Mouse (Mus musculus) liver, embryonic 18 days (tissue): ENCODE data around the gene Galnt16. TPM values are rescaled to one million over a fixed set of nuclear protein-coding genes. Genes with fewer than 3 reads are reported as not detected.

Experiments used
- polyA plus RNA-seq: library from polyadenylated mRNA; depleted of rRNA; stranded (reverse); fragments of >200 nt; gene quantifications from 2 replicates; pipeline ENCODE4 v1.2.3, GENCODE M21; 2012; rRNA removed

Gene Galnt16
- 0.13 and 0.17 TPM in 2 replicates for polyA plus RNA-seq

GRCm38 (mm10) chr12:80517977-80518376, at the start of gene Galnt16:
Gene Galnt16 (plus strand): TSS chr12:80518277.

GRCm38 (mm10) chr12:80643693-80644505, 125.8 kb downstream of the Galnt16 start, which contains the start of the genes Slc39a9 and Erh:
Gene Slc39a9 (plus strand): TSS chr12:80643883.
Gene Erh (minus strand): TSS chr12:80644341.

Other genes starting within 250 kb of the Galnt16 start
- gene Dcaf5, start 81.7 kb upstream of the Galnt16 start, polyA plus RNA-seq: 5.6 and 7.3 TPM in 2 replicates
- gene Exd2, start 55.2 kb upstream of the Galnt16 start, polyA plus RNA-seq: 4.3 and 5.0 TPM in 2 replicates
- gene Slc39a9, start 125.6 kb downstream of the Galnt16 start, polyA plus RNA-seq: 13.1 and 13.5 TPM in 2 replicates
- 84.5 and 93.8 TPM in 2 replicates for gene Erh, start 126.1 kb downstream of the Galnt16 start, polyA plus RNA-seq
- 0.75 and 3.4 TPM in 2 replicates for gene Plekhd1, start 174.3 kb downstream of the Galnt16 start, polyA plus RNA-seq
- gene Ccdc177, start 242.4 kb downstream of the Galnt16 start, polyA plus RNA-seq: under 0.01 TPM in 1 of 2 replicates, not detected in the other